Mouse (Mus musculus) bone marrow macrophage, adult 2 months (primary cell): ENCODE results near the gene Schip1.

Experiments
- CTCF ChIP-seq: IDR thresholded peaks from 2 replicates; pipeline ENCODE4 v1.5.1; 2012; ENCODE audit warnings: low read depth, mild to moderate bottlenecking, low read length, moderate library complexity
- POLR2A ChIP-seq: IDR thresholded peaks from 2 replicates; pipeline ENCODE4 v1.6.1; 2012; ENCODE audit warnings: mild to moderate bottlenecking, low read depth, low read length, borderline replicate concordance

DNA sequence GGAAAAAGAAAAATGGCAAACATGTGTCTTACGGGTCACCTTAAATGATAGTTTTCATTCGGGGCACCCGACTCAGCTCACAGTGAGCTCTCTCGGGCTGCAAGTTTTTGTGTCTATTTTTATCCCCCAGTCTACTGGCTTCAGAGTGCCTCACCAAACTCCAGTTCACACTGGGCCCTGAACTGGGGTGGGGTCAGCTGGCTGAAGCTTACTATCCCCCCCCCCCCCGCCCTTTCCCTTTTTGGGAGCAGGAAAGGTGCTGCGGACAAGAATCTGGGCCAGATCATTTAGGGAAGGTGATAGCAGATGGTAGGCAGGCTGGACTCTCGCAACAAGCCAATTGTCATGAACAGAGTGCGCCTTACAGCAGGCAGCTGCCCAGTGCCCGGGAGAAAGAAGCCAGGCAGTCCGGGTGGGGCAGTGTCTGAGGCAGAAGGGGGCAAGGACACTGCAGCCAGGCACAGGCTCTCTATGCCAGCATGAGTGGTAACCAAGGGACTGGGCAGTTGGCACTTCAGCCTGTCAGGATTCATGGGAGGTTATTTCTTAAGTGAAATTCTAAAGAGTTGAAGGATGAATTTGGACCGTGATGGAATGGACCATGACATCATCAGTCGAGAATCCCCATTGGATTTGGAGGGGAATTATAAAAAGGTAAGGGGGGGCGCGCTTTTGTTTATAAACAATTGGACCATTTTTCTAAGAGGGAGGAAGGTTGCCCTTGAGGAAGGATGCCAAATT is 519.3 kb downstream of the Schip1 start:
- TF ChIP-seq CTCF: no peak
- no peak for TF ChIP-seq POLR2A
